Mouse (Mus musculus): ENCODE measurements around the gene Rilpl1. TPM values are rescaled to one million over a fixed set of nuclear protein-coding genes. Genes with fewer than 3 reads are reported as not detected.
A peak's percentile ranks its signal among the peaks of the same experiment; 100 is the strongest.
"Not testable (repeated sequence)": the region's sequence is repeated elsewhere in the genome, so short reads cannot be mapped to it uniquely, and the experiment has no call there.

Gene Rilpl1
- 18.1 and 23.4 TPM in 2 replicates for polyA plus RNA-seq (2016; fragmentation: Nextera tagmentation; extraction: Ambion mirVana)

DNA sequence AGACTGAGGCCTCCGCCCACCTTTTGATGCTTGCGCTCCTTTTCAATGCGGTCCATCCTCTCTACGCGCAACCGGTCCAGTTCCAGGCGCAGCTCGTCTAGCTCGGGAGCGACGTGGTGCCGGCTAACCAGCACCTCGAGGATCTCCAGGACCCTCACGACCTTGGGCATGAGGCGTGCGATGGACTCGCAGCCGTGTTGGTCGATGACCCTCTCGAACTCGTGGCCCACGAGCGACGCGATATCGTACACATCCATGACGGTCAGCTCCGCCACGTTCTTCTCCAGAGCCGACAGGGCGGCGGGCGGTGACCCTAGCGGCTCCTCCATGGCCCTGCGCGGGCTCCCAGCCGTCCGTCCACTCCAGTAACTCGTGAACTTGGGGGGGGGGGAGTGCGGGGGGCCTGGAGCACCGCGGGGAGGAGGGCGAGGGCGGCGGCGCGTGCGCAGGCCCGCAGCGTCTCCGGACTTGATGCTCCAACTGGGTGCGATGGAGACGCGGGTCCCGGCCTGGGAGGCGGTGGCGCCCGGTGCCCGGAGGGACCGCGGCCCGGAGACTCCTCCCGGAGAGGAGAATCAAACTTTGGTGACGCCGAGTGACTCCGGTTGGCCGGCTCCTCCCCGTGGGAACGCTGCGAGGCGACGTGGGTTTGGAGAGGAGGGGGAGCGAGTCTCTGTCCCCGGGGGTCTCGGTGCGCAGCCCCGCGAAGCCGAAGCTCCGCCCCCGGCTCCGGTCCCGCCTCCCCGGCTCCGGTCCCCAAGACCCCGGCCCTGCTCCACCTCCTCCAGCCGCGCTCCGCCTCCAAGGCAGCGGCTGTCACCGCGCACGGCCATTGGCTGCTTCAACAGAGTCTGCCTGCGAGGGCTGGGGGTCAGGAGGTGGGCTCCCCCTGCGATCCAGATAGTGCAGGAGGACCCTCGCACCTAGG lies at the start of gene Rilpl1:
Gene Rilpl1, minus strand, starts transcription at position 737 of the 928 bp plus-strand sequence.
- peak within 1 kb of the TSS; percentile 95 for H3K27ac ChIP-seq
- H3K4me3 ChIP-seq: peak within 1 kb of the TSS; percentile 89
- H3K4me1 ChIP-seq: peaks cover 50% of the 10 kb centered on the region
- under 1% methylated on average over 95 of the region's 96 CpGs for whole genome bisulfite sequencing
- H3K9me3 ChIP-seq: no peaks in the 10 kb centered on the region
- DNase-seq (ENCODE audit: extremely low spot score, low spot score): peak; percentile 88
- peaks cover 19% of the 10 kb centered on the region for H3K36me3 ChIP-seq (replicated peaks)
- H3K27me3 ChIP-seq (ENCODE audit: poor library complexity, severe bottlenecking): no peaks in the 10 kb centered on the region

DNA sequence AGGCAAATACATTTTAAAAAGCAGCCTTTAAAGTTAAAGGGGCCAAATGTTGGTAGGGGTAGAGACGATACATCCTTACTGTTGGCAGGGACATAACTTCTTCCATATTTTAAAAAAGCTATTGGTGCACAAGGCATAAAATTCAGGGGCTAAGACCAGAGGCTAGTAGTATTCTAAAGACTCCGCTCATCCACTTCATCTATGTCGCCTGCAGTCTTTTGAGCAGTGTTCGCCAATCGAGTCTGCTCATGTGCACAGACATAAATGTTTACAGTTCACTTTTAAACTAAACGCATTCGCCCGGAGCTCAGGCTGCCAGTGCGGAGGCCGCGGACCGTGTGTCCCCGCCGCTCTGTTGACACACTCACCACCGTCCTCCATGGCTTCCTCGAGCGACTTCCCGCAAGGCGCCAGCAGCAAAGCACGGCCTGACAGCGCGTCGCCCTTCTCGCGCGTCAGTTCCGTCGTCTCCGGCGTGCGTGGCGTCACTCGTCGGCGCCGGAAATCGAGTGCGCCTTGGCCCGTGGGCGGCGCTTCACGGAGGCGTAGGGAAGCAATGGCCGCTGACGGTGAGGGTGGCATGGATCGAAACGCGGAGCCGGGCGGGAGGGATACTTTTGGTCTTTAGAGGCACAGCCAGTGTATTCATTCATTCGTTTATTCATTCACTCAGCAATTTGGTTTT lies 47.6 kb upstream of the Rilpl1 start, which contains the start of the genes Eif2b1 and Gtf2h3:
Gene Eif2b1, minus strand, starts transcription at position 499 of the 685 bp plus-strand sequence.
Gene Gtf2h3, plus strand, starts transcription at position 508 of the 685 bp plus-strand sequence.
- Histone ChIP-seq H3K9me3 (no peaks in the 10 kb centered on the region), H3K36me3 (replicated peaks) (peaks cover 54% of the 10 kb centered on the region), H3K27me3 (ENCODE audit: poor library complexity, severe bottlenecking) (no peaks in the 10 kb centered on the region), H3K4me3 (peak within 1 kb of the TSS; percentile 77), H3K4me1 (peaks cover 27% of the 10 kb centered on the region), H3K27ac (peak within 1 kb of the TSS; percentile 75)
- peak; percentile 91 for DNase-seq (ENCODE audit: extremely low spot score, low spot score)
- under 1% methylated on average over 51 of the region's 51 CpGs for WGBS

DNA sequence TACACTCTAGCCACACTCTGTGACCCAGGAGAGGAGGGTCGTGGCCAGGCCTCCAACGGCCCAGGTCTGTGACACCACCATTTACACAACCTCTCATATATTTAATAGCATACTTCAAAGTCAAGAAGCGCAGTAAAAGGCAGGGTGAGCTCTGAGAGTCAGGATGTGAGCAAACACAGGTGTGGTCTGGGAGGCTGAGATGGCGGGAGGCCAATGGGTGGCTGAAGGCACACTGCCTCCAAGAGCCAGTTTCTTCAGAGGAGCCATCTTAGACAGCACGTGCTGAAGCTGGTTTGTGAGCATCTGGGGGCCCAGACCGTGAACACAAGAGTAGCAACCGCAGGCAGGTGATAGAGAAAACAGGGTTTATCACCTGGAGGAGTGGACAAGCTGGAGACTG lies 44.3 kb upstream of the Rilpl1 start:
- H3K4me3 ChIP-seq: no peak overlapping the region
- DNase-seq (ENCODE audit: extremely low spot score, low spot score): no peak
- peaks cover 72% of the 10 kb centered on the region for H3K36me3 ChIP-seq (replicated peaks)
- H3K4me1 ChIP-seq: peaks cover 23% of the 10 kb centered on the region
- no peak overlapping the region for H3K27ac ChIP-seq
- 96% methylated on average over 7 of the region's 7 CpGs for WGBS
- no peaks in the 10 kb centered on the region for H3K9me3 ChIP-seq
- no peaks in the 10 kb centered on the region for H3K27me3 ChIP-seq (ENCODE audit: poor library complexity, severe bottlenecking)

DNA sequence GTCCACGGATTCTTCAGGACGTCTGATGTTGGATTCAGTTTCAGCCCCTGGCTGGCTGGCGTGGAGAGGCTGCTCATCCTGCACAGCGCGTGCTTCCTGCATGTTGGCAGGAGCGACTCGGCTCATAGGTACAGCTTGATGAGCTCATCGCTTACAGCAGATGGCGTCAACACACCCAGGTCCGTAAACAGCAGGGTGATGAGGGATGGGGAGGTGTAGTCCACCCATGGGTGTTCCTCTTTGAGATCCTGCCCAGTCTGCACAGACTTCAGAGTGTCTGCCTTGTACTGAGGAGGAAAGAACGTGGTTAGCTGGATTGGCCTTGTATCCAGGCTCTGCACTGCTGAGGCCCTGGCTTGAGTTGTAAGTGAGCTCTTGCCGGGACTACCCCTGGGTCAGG lies 39.9 kb upstream of the Rilpl1 start:
- whole genome bisulfite sequencing: 88% methylated on average over 12 of the region's 12 CpGs
- H3K4me3 ChIP-seq: no peak overlapping the region
- H3K36me3 ChIP-seq (replicated peaks): peaks cover 100% of the 10 kb centered on the region
- no peak for DNase-seq (ENCODE audit: extremely low spot score, low spot score)
- no peak overlapping the region for H3K27ac ChIP-seq
- H3K4me1 ChIP-seq: no peaks in the 10 kb centered on the region
- H3K9me3 ChIP-seq: no peaks in the 10 kb centered on the region
- H3K27me3 ChIP-seq (ENCODE audit: poor library complexity, severe bottlenecking): no peaks in the 10 kb centered on the region

DNA sequence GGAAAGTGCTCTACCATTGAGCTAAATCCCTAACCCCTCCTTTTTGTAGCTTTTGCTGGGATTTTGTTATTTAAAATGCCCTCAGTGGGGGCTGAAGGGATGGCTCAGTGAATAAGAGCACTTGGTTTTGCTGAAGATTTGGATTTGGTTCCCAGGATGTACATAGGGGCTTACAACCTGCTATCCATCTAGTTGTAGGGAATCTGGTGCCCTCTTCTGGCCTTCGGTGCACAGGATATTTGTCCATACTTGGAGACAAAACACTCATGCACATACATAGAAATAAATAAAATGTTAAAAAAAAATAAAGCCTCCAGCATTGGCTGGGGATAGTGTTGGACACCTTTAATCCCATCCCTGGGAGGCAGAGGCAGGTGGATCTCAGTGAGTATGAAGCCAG lies 24.0 kb upstream of the Rilpl1 start:
- H3K27me3 ChIP-seq (ENCODE audit: poor library complexity, severe bottlenecking): no peaks in the 10 kb centered on the region
- H3K4me3 ChIP-seq: no peak overlapping the region
- H3K9me3 ChIP-seq: no peaks in the 10 kb centered on the region
- peaks cover 17% of the 10 kb centered on the region for H3K4me1 ChIP-seq
- H3K27ac ChIP-seq: no peak overlapping the region
- no peak for DNase-seq (ENCODE audit: extremely low spot score, low spot score)
- H3K36me3 ChIP-seq (replicated peaks): peaks cover 68% of the 10 kb centered on the region
- 81% methylated on average over 1 of the region's 1 CpGs for WGBS

DNA sequence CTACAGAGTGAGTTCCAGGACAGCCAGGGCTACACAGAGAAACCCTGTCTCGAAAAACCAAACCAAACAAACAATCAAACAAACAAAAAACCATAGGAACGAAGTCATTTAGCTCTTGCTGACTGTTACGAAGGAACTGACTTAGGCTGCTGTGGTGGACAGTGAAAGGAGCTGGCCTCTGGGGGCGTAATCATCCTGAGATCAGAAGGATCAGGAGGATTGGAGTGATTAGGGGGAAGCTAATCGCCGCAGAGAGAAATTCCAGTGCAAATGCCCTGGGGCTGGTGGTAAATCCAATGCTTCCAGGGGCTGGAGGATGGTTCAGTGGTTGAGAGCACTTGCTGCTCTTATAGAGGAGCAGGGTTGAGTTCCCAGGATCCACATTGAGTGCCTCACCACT lies 22.4 kb upstream of the Rilpl1 start:
- H3K27ac ChIP-seq: no peak overlapping the region
- H3K4me1 ChIP-seq: peaks cover 17% of the 10 kb centered on the region
- WGBS: 75% methylated on average over 6 of the region's 6 CpGs
- H3K27me3 ChIP-seq (ENCODE audit: poor library complexity, severe bottlenecking): no peaks in the 10 kb centered on the region
- DNase-seq (ENCODE audit: extremely low spot score, low spot score): no peak
- peak overlapping the region; percentile 90 for H3K4me3 ChIP-seq
- H3K36me3 ChIP-seq (replicated peaks): peaks cover 57% of the 10 kb centered on the region
- H3K9me3 ChIP-seq: no peaks in the 10 kb centered on the region

DNA sequence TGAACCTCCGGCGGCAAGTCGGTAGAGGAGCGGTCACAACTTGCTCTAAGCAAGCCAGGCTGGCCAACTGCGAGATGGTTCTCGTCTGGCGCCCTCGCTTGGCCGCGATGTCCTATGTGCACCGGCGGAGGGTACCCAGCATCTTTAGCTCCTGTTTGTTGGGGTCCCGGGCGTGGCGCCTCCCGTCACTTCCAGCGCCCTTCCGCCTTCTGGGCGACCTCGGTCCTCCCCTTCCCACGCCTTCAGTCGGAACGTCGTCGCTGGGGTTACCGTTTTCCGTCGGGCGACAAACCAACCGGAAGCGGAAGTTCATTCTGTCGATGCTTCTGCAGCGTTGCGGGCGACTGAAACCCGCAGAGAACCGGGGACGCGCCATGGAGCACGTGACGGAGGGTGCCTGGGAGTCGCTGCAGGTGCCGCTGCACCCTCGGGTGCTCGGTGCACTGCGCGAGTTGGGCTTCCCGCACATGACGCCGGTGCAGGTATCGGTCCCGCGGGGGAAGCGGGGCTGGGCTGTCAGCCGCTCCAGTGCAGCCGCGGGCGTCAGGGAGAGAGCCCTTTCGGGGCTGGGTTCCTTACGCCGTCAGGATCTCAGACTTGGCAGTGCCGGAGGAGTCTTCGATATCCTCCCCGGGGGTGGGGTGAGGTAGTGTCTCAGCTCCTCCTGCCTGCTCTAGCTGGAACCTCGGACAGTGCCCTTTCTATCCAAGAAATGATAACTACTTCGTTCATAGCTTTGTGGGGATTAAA lies 21.5 kb upstream of the Rilpl1 start, which contains the start of gene Ddx55:
Gene Ddx55, plus strand, starts transcription at position 307 of the 750 bp plus-strand sequence.
- Histone ChIP-seq H3K9me3 (no peaks in the 10 kb centered on the region), H3K4me1 (peaks cover 17% of the 10 kb centered on the region), H3K27ac (peak within 1 kb of the TSS; percentile 86), H3K36me3 (replicated peaks) (peaks cover 57% of the 10 kb centered on the region), H3K27me3 (ENCODE audit: poor library complexity, severe bottlenecking) (no peaks in the 10 kb centered on the region), H3K4me3 (peak within 1 kb of the TSS; percentile 90)
- under 1% methylated on average over 66 of the region's 66 CpGs for WGBS
- peak; percentile 91 for DNase-seq (ENCODE audit: extremely low spot score, low spot score)

DNA sequence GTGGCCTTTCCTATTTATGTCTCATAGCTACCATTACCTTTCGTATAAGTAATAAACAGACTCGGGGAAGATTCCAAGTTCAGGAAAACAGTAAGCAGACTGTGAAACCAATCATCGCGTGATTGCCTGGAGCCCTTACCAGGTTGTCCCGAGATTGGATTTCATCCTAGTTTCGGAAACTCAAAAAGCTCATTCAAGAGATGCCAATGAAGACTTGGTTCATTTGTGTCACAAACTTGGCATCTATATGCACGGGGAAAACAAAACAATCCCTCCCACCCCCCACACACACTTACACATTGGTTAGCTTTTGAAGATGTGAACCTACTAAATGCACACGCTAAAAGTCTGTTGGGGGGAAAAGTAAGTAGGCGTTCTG lies 20.9 kb upstream of the Rilpl1 start:
- Histone ChIP-seq H3K4me1 (peaks cover 17% of the 10 kb centered on the region), H3K27ac (peak overlapping the region; percentile 86), H3K36me3 (replicated peaks) (peaks cover 57% of the 10 kb centered on the region), H3K4me3 (peak overlapping the region; percentile 90), H3K9me3 (no peaks in the 10 kb centered on the region), H3K27me3 (ENCODE audit: poor library complexity, severe bottlenecking) (no peaks in the 10 kb centered on the region)
- no peak for DNase-seq (ENCODE audit: extremely low spot score, low spot score)
- 17% methylated on average over 9 of the region's 9 CpGs for WGBS

DNA sequence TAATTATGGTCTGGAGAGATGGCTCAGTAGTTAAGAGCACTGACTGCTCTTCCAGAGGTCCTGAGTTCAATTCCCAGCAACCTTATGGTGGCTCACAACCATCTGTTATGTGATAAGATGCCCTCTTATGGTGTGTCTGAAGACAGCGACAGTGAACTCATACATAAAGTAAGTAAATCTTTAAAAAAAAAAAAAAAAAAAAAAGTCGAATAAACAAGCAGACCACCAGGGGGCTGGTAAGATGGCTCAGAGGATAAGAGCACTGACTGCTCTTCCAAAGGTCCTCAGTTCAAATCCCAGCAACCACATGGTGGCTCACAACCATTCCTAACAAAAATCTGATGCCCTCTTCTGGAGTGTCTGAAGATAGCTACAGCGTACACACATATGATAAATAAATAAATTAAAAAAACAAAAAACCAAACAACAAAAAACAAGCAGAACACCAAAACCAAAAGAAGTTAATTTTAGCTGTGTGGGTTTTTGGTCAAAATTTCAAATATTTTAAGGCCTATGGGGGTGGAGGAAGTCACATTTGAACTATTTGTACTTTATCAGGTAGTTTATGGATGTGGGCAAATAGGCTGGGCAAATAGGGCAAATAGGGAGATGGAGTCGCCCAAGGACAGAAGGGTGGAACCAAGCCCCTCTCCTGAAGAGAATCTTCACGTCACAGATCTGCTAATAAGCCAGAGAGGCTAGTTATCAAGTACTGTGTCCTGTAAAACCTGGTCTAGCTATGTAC lies 20.3 kb upstream of the Rilpl1 start:
- peaks cover 17% of the 10 kb centered on the region for H3K4me1 ChIP-seq
- H3K9me3 ChIP-seq; DNase-seq (ENCODE audit: extremely low spot score, low spot score); H3K27me3 ChIP-seq (ENCODE audit: poor library complexity, severe bottlenecking): not testable (repeated sequence)
- peaks cover 57% of the 10 kb centered on the region for H3K36me3 ChIP-seq (replicated peaks)
- WGBS: 30% methylated on average over 5 of the region's 5 CpGs
- peak overlapping the region; percentile 86 for H3K27ac ChIP-seq
- H3K4me3 ChIP-seq: peak overlapping the region; percentile 90

DNA sequence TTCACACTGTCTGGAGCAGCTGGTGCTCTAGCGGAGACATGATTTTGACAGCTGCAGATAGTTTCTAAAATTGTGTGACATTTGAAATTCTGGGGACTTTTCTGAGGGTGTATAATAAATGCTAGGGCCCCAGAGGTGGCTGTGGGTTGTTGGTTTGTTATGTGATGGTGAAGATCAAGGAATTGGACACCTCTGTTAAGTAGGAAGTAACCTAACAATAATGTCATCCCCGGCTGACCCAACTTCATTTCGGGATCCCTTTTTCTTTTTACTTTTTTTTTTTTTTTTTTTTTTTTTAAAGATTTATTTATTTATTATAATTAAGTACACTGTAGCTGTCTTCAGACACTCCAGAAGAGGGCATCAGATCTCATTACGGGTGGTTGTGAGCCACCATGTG lies 19.5 kb upstream of the Rilpl1 start:
- H3K27ac ChIP-seq; DNase-seq (ENCODE audit: extremely low spot score, low spot score); H3K4me3 ChIP-seq; H3K27me3 ChIP-seq (ENCODE audit: poor library complexity, severe bottlenecking); H3K9me3 ChIP-seq: not testable (repeated sequence)
- peaks cover 57% of the 10 kb centered on the region for H3K36me3 ChIP-seq (replicated peaks)
- peaks cover 17% of the 10 kb centered on the region for H3K4me1 ChIP-seq
- WGBS: 88% methylated on average over 4 of the region's 4 CpGs

DNA sequence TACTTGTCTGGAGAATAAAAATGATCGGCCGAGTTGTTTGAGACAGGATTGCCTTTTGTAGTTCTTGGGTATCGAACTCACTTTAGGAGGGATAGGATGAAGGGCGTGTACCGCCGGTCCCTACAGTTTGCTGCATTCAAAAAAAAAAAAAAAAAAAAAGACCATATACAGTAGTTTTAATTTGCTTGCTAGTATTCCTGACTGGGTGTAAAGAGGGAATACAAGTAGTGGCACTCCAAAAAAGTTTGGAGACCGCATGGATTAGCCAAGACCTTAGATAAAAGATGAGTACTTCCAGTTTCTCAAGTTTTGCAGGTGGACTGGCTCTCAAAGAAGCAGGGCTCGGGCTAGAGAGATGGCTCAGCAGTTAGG lies 10.4 kb upstream of the Rilpl1 start:
- Histone ChIP-seq H3K27ac (peak overlapping the region; percentile 91), H3K36me3 (replicated peaks) (peaks cover 44% of the 10 kb centered on the region), H3K4me3 (peak overlapping the region; percentile 90), H3K4me1 (peaks cover 20% of the 10 kb centered on the region), H3K27me3 (ENCODE audit: poor library complexity, severe bottlenecking) (no peaks in the 10 kb centered on the region; the same call in 1 of the 2 replicates), H3K9me3 (no peaks in the 10 kb centered on the region)
- DNase-seq (ENCODE audit: extremely low spot score, low spot score): no peak
- WGBS: 18% methylated on average over 8 of the region's 8 CpGs

All from forebrain, embryonic 10.5 days (tissue).